Mouse (Mus musculus) embryonic facial prominence, embryonic 11.5 days (tissue): ENCODE results near the gene Gm17402. TPM values are rescaled to one million over a fixed set of nuclear protein-coding genes. Genes with fewer than 3 reads are reported as not detected.

ENCODE experiments used
- ATAC-seq: fragments of 200-750 bp; cut with Nextera tagmentation; replicated peaks from 2 replicates; pipeline ENCODE4 v1.8.0; 2017; ENCODE audit warnings: low read depth; ENCODE audit not compliant: insufficient number of reproducible peaks, low FRiP score, low TSS enrichment
- DNase-seq: peaks from one replicate; pipeline ENCODE4 v3.0.0-alpha.2; 2015; ENCODE audit warnings: low spot score
- H3K27ac ChIP-seq: fragments of 300-500 bp; sonication (generic); replicated peaks from 2 replicates; pipeline ENCODE4 v1.5.1; 2014; ENCODE audit warnings: mild to moderate bottlenecking, low read depth, low read length, control low read depth
- H3K27me3 ChIP-seq: fragments of 300-500 bp; sonication (generic); 2 replicates; pipeline ENCODE4 v1.6.1; 2014; ENCODE audit warnings: mild to moderate bottlenecking, low read length, moderate library complexity, mixed read lengths; ENCODE audit not compliant: control insufficient read depth, insufficient read depth
- H3K36me3 ChIP-seq: fragments of 300-500 bp; sonication (generic); replicated peaks from 2 replicates; pipeline ENCODE4 v1.6.1; 2014; ENCODE audit warnings: low read depth, mild to moderate bottlenecking, low read length, moderate library complexity, mixed read lengths; ENCODE audit not compliant: control insufficient read depth, insufficient read depth
- H3K4me1 ChIP-seq: fragments of 300-500 bp; sonication (generic); 2 replicates; pipeline ENCODE4 v1.6.1; 2014; ENCODE audit warnings: low read length, mixed read lengths; ENCODE audit not compliant: control insufficient read depth, insufficient read depth
- H3K4me2 ChIP-seq: fragments of 300-500 bp; sonication (generic); 2 replicates; pipeline ENCODE4 v1.6.1; 2014; ENCODE audit warnings: low read depth, mild to moderate bottlenecking, control low read depth, low read length, moderate library complexity
- H3K4me3 ChIP-seq: fragments of 300-500 bp; sonication (generic); 2 replicates; pipeline ENCODE4 v1.5.1; 2014; ENCODE audit warnings: low read depth, low read length, control low read depth
- H3K9ac ChIP-seq: fragments of 300-500 bp; sonication (generic); replicated peaks from 2 replicates; pipeline ENCODE4 v1.6.1; 2014; ENCODE audit warnings: mild to moderate bottlenecking, control low read depth, low read length
- H3K9me3 ChIP-seq: fragments of 300-500 bp; sonication (generic); replicated peaks from 2 replicates; pipeline ENCODE4 v1.6.1; 2016; ENCODE audit warnings: mild to moderate bottlenecking, low read length, inconsistent platforms, mixed read lengths; ENCODE audit not compliant: control insufficient read depth
- WGBS: fragments of 180-500 bp; shearing (Covaris S2); extraction: QIAGEN DNeasy Blood & Tissue Kit; methylation state at CpG from one replicate; pipeline ENCODE4 v1.1.7; 2014; 5-methylcytosine and 5-hydroxymethylcytosine counted together
- polyA plus RNA-seq: library from polyadenylated mRNA; unstranded; fragments of >200 nt; fragmentation: Nextera tagmentation; extraction: Ambion mirVana; gene quantifications from 2 replicates; pipeline ENCODE4 v1.2.1, GENCODE M21; 2014

The Gm17402 gene
- not detected in 2 replicates for polyA plus RNA-seq

DNA sequence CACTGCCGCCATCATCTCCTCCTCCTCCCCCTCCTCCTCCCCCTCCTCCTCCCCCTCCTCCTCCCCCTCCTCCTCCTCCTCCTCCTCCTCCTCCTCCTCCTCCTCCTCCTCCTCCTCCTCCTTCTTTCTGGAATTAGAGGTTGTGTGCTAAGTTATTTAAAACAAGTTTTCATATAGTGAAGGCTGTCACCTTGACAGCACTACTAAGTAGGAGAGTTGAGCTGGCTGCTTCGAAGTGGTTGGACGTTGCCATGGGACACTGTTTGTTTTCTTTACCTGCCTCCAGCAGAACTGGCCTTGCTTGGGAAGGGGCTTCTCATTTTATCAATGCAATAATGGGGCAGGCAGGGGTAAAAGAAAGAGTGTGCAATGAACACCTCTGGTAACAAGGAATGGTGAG is at the start of gene Gm17402:
Gm17402 (minus strand) TSS at position 101 of the 400 bp plus-strand sequence.
- no peaks in the 10 kb centered on the region for H3K36me3 ChIP-seq
- DNase-seq (peak; percentile 4), ATAC-seq (no peak)
- 51% methylated on average over 3 of the region's 3 CpGs for WGBS
- peak within 1 kb of the TSS; percentile 40 for H3K4me3 ChIP-seq
- 0 out of 2 replicates have a peak within 1 kb of the TSS, but pooled peaks have one; percentile 51 for H3K9ac ChIP-seq
- no peaks in the 10 kb centered on the region for H3K27me3 ChIP-seq
- H3K9me3 ChIP-seq = no peaks in the 10 kb centered on the region
- no peak within 1 kb of the TSS for H3K27ac ChIP-seq
- no peaks in the 10 kb centered on the region for H3K4me1 ChIP-seq
- peak within 1 kb of the TSS; percentile 84 for H3K4me2 ChIP-seq

DNA sequence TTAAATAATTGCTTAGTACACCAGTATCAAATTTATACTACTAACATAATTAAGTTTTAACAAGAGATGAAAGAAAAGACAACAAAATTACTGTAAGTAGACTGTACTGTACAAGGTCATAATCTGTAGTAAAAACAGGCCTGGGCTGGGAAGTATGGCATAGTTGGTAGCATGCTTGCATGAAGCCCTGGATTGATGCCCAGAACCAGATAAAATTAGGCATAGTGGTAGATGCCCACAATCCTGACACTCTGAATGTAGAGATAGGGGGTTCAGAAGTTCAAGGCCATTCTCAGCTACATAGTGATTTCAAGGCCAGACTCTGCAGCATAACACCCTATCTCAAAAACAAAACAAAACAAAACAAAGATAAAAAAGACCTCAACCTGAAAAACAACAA is 3.3 kb upstream of the Gm17402 start:
- ATAC-seq = no peak

DNA sequence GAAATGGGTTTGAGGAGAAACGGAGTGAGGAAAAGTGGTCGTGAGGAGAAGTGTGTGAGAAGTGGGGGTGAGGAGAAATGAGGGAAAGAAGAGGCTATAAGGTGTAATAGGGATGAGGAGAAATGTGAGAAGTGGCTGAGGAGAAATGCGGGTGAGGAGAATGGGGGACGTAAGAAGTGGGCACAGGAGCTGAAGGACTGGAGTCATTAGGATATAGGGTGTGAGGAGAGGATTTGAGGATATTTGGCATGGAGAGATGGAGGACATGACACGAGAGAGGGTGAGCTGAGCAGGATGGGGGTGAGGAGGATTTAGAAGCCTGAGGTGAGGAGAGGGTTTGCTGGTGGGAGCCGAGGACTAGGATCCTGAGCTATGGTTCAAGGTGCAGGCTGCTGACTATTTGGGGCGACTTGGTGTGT is 594 bp downstream of the Gm17402 start:
- H3K4me1 ChIP-seq = no peaks in the 10 kb centered on the region
- ATAC-seq = peak; percentile 50; the same call in 1 of the 2 replicates
- no peak overlapping the region for H3K27ac ChIP-seq
- no peaks in the 10 kb centered on the region for H3K27me3 ChIP-seq
- no peaks in the 10 kb centered on the region for H3K36me3 ChIP-seq
- peak overlapping the region; percentile 84 for H3K4me2 ChIP-seq
- DNase-seq = no peak
- H3K9ac ChIP-seq = 0 out of 2 replicates have a peak overlapping the region, but pooled peaks have one; percentile 51
- H3K9me3 ChIP-seq = no peaks in the 10 kb centered on the region
- H3K4me3 ChIP-seq = peak overlapping the region; percentile 40
- WGBS = 34% methylated on average over 7 of the region's 7 CpGs

More for the DNA sequence above, 3.3 kb upstream of the Gm17402 start:
- no peak overlapping the region for H3K4me3 ChIP-seq
- H3K9me3 ChIP-seq = no peaks in the 10 kb centered on the region
- H3K4me1 ChIP-seq = no peaks in the 10 kb centered on the region
- no peak overlapping the region for H3K9ac ChIP-seq
- H3K27me3 ChIP-seq = no peaks in the 10 kb centered on the region
- no peak overlapping the region for H3K27ac ChIP-seq
- H3K36me3 ChIP-seq = no peaks in the 10 kb centered on the region
- H3K4me2 ChIP-seq = no peak overlapping the region
- no peak for DNase-seq

DNA sequence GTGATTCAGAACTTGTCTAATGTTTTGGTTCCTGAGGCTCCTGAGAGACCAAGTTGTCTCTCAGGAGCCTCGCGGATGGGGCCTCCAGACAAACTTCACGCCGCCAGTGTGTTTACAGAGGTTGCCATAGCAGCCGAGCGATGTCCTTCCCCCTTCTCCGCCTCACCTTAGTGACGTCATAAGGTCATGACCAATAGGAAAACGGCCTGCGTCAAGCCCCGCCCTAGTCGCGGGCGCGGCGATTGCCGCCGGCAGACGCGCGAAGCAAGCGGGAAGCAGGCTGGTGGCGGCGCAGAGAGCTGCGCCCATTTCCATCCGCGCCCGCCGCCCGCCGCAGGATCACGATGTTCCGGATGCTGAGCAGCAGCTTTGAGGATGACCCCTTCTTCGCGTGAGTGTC is 1.1 kb downstream of the Gm17402 start, which contains the start of gene Mlf1:
Mlf1 (plus strand) TSS at position 226 of the 400 bp plus-strand sequence.
- peak within 1 kb of the TSS; percentile 84 for H3K4me2 ChIP-seq
- 0 out of 2 replicates have a peak within 1 kb of the TSS, but pooled peaks have one; percentile 51 for H3K9ac ChIP-seq
- H3K36me3 ChIP-seq = no peaks in the 10 kb centered on the region
- DNase-seq (peak; percentile 96), ATAC-seq (peak; percentile 95)
- no peaks in the 10 kb centered on the region for H3K27me3 ChIP-seq
- no peaks in the 10 kb centered on the region for H3K9me3 ChIP-seq
- H3K4me3 ChIP-seq = peak within 1 kb of the TSS; percentile 40
- no peaks in the 10 kb centered on the region for H3K4me1 ChIP-seq
- under 1% methylated on average over 35 of the region's 35 CpGs for WGBS
- H3K27ac ChIP-seq = no peak within 1 kb of the TSS

DNA sequence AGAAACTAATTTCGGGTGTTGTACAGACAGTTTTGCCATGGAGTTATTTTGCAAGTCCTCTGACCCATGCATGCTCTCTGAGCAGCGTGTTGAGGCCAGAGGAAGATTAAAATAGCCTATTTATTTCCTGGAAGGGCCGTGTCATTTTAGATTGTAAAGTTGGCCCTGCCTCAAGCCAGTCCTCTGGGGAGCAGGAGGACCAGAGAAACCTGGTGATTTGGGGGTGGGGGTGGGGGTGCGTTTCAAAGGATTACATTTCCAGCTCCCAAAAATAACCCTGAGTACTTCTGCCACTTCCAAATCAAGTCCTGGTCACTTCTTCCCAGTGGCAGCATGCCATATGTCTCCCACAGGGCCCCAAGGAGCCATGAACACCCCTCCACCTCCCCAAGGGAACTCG is 2.2 kb downstream of the Gm17402 start:
- Histone ChIP-seq H3K4me2 (no peak overlapping the region), H3K9me3 (no peaks in the 10 kb centered on the region), H3K4me3 (no peak overlapping the region), H3K36me3 (no peaks in the 10 kb centered on the region), H3K4me1 (no peaks in the 10 kb centered on the region), H3K27ac (no peak overlapping the region), H3K27me3 (no peaks in the 10 kb centered on the region), H3K9ac (no peak overlapping the region)
- no peak for ATAC-seq
- 59% methylated on average over 5 of the region's 5 CpGs for WGBS
- DNase-seq = no peak

DNA sequence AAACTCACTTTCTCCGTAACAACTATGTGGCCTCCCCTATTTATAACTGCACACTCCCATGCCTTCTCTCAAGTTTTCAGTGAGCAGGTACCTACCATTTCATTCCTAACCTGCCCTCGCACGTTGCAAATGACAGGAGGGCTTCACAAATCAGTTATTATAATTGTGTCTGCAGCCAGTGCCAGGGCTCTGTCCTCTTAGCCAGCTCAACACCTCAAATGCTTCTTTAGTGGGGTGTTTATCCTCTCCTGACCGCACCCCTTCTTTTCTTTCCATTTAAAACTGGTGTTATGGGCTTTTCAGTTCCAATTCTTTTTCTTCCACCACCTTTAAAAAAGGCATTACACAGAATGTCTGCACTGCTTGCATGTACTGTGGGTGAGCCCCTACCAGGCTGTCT is 2.8 kb downstream of the Gm17402 start:
- no peaks in the 10 kb centered on the region for H3K4me1 ChIP-seq
- no peaks in the 10 kb centered on the region for H3K27me3 ChIP-seq
- no peak overlapping the region for H3K4me3 ChIP-seq
- no peaks in the 10 kb centered on the region for H3K36me3 ChIP-seq
- 71% methylated on average over 4 of the region's 4 CpGs for WGBS
- H3K27ac ChIP-seq = no peak overlapping the region
- DNase-seq = no peak
- ATAC-seq = no peak
- H3K4me2 ChIP-seq = no peak overlapping the region
- H3K9me3 ChIP-seq = no peaks in the 10 kb centered on the region
- H3K9ac ChIP-seq = no peak overlapping the region

DNA sequence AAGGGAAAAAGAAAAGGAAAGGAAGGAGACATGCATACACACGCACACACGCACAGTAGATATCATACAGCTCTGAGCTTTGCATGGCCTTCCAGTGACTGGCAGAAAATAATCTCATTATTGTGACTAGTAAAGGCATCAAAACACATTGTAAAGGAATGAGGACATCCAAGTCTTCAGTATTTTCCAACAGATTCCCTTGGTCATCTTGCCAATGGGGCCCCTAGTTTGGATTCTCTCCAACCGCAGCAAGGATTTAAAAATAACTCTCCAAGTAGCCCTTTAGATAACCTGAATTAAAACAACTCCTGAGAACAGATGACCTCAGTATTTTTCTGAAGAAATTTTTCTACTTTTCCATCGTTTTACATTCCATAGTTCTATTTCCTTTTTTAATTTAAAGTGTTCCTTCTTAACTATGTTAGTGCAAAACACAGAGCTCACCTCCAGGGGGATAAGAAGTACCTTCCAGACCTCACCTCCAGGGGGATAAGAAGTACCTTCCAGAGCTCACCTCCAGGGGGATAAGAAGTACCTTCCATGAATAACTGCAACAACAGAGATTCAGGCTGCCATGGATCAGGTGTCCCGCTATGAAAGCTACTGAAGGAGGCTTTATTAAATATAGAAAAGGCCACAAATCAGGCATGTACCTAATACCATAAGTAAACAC is 5.4 kb downstream of the Gm17402 start:
- H3K27me3 ChIP-seq = no peaks in the 10 kb centered on the region
- no peak overlapping the region for H3K4me3 ChIP-seq
- no peaks in the 10 kb centered on the region for H3K9me3 ChIP-seq
- ATAC-seq = no peak
- H3K9ac ChIP-seq = no peak overlapping the region
- DNase-seq = no peak
- no peaks in the 10 kb centered on the region for H3K4me1 ChIP-seq
- no peak overlapping the region for H3K4me2 ChIP-seq
- no peak overlapping the region for H3K27ac ChIP-seq
- H3K36me3 ChIP-seq = no peaks in the 10 kb centered on the region
- 79% methylated on average over 5 of the region's 5 CpGs for WGBS

DNA sequence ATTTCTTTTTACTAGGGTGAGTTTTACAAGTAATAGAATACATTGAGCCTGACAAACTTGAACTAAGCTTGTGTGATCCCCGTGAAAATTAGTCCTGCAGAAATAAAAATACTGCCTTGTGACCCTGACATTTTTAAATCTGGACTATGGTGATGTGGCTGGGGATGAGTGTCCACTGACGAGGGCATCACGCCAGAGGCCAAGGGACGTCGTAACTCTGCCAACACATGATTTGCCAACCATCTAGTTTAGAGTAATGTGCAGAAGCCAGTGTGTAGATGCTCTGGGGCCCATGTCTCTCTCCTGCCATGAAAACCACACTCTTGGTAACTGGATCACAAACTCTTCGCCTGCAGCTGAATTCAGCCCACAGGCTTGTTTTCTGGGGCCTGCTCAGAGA is 7.5 kb downstream of the Gm17402 start:
- DNase-seq = no peak
- no peak overlapping the region for H3K9ac ChIP-seq
- no peaks in the 10 kb centered on the region for H3K4me1 ChIP-seq
- no peak for ATAC-seq
- H3K4me3 ChIP-seq = no peak overlapping the region
- no peaks in the 10 kb centered on the region for H3K9me3 ChIP-seq
- H3K36me3 ChIP-seq = no peaks in the 10 kb centered on the region
- WGBS = 83% methylated on average over 6 of the region's 6 CpGs
- H3K4me2 ChIP-seq = no peak overlapping the region
- no peak overlapping the region for H3K27ac ChIP-seq
- H3K27me3 ChIP-seq = no peaks in the 10 kb centered on the region
